Mouse (Mus musculus) layer of hippocampus, adult 8-10 months (tissue): Measurements from ENCODE around the gene Tmem106a. TPM values are rescaled to one million over a fixed set of nuclear protein-coding genes. Genes with fewer than 3 reads are reported as not detected.
"Not testable (repeated sequence)": the region's sequence is repeated elsewhere in the genome, so short reads cannot be mapped to it uniquely, and the experiment has no call there.

ENCODE experiments used
- DNase-seq, 2 experiments: peaks; one replicate each; pipeline ENCODE4 v3.0.0; 2022; ENCODE audit warnings: low spot score in 2 of 2
- total RNA-seq, 4 experiments: library from RNA; stranded (reverse); gene quantifications; 2 replicates each; pipeline ENCODE4 v1.2.4; 2022

Gene Tmem106a
- 1 to 10 TPM; 1.6 to 4.4 (median 3.3) TPM for total RNA-seq

DNA sequence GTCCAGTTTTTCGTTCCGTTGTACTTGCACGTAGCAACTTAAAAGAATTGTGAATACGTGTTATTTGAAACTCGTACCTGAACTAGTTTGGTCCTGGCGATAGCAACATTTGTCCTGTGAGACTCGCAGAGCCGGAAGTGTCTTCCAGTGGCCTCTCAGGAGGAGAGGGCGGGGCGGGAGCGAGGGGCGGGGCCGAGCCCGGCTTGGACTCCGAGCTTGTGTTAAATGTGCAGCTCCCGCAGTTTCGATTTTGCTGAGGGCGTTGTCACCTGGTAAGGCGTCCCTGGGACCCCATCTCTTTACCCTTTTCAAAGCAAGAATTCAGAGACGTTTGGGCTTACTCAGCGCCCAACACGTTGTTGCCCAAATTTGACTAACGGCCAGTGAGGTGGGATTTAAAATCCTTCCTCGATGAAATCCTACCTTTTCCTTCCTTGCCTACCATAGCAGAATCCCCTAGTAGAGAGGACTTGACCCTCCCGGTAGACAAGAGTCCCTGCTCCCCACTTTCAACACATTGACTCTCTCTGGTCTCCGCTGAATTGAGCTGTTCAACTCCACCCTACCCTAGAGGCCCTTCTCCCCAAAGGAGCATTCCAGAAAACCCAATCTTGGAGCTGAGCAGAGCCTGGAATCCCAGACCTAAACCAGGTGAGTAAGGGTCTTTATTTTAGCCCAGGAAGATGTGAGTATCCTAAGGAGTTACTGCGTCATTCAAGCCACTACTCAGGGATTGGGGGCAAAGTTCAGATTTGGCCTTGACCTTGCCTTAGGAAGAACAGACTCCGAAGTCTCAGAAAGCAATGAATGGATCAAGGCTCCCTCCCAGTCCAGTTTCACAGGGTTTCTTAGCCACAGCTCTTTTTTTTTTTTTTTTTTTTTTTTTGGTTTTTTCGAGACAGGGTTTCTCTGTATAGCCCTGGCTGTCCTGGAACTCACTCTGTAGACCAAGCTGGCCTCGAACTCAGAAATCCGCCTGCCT is at the start of gene Tmem106a:
TSS of gene Tmem106a (plus strand) at position 189 of the 982 bp plus-strand sequence.
- DNase-seq, result no peak

- DNase-seq, result no peak
Observed at GRCm38 (mm10) chr11:101543533-101543932, 38.5 kb upstream of the Tmem106a start.

DNA sequence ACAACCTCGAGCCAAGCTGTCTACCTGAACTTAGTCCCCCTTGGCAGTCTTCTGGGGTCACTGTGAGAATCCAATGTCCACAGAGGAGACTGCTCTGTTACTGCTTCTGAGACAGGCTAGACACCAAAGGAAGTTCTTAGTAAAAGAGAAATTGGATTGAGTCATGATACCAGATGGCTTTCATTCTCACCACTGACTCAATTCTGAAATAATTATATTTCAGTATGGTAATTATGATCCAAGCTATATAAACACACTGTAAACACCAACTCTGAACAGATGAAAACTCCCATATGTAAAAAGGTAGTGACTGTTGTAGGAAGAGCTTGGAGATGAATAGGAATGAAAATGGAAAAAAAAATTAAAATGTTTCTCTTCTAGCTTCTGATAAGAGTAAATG is 37.9 kb upstream of the Tmem106a start:
- DNase-seq, result no peak

- no peak for DNase-seq
Observed at GRCm38 (mm10) chr11:101548526-101548925, 33.5 kb upstream of the Tmem106a start.

DNA sequence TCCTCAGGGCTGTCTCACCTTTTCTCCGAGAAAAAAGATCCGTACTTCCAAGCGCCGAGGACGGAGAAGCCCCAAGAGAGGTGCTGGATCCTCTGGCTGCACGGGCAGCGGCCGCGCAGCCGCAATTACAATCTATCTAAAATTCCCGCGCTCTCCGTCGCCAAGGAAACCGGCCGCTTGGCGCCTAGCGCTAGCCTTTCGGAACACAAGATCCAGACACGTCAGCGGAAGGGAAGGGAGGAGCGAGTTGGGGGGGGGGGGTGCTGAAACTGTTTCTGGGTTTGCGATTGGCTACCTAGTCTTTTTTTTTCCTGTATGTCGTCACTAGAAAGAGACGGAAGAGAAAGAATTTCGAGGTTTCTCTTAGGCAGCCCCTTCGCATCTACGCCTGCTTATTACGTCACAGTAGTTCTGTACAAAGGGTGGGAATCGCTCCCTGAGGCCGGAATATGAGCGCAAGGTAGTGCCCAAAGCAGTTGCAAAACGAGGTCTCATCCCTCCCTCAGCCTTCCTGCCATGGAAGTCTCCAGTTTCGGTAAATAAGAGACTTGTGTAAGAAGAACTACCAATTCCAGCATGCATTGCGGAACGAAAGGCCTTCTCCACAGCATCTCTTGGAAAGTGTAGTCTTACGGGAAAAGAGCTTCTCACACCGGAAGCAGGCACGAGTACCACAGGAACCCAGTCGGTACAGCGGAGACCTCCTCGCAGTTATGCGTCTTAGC is 30.1 kb upstream of the Tmem106a start, which contains the start of the genes Brca1 and Nbr1:
TSS of gene Brca1 (minus strand) at position 205 of the 725 bp plus-strand sequence.
TSS of gene Nbr1 (plus strand) at position 399 of the 725 bp plus-strand sequence.
- peak; percentile 89 to 93 for DNase-seq

GRCm38 (mm10) chr11:101552476-101553300 is 29.4 kb upstream of the Tmem106a start:
- peak; percentile 99 to 100 for DNase-seq

GRCm38 (mm10) chr11:101553354-101553930 is 28.6 kb upstream of the Tmem106a start:
- DNase-seq, result no peak

DNA sequence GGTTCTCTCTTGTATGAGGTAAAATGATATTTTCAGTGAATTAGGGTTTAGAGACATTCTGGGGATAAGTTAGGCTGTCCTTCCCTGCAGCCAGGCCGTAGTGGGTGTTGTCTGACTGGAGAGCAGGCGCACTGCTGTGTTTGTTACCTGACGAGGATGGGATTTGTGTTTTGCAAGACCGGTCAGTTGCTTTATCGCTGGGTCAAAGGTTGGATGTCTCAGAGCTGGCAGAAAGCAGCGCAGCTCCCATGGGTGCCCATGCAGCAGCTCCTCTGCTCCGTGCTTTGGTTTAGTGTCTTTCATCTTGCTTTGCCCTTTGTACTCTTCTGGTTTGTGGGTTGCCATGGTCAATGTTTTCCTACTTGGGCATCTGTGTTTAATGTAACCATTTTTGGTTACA is 25.5 kb upstream of the Tmem106a start:
- DNase-seq, result no peak

DNA sequence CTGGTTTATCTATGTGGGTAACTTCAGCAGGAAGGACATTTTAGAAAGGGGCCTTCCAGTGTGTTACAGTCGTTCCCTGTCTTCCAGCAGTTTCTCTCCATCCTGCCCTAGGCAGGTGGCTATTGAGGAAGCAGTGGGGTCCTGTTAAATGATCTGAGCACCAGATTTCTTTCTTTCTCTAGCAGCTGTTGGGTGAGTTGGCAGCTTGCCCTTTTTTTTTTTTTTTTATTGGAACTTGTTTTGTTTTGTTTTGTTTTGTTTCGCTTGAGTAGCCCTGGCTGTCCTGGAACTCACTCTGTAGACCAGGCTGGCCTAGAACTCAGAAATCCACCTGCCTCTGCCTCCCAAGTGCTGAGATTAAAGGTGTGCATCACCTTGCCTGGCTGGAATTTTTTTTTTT is 25.1 kb upstream of the Tmem106a start:
- no peak for DNase-seq

GRCm38 (mm10) chr11:101562391-101562790 is 19.7 kb upstream of the Tmem106a start:
- DNase-seq, result peak in 1 of 2 experiments; percentile 42

GRCm38 (mm10) chr11:101568421-101568820 is 13.6 kb upstream of the Tmem106a start:
- no peak for DNase-seq

- DNase-seq, result no peak
Observed at GRCm38 (mm10) chr11:101576116-101576515, 5.9 kb upstream of the Tmem106a start.

GRCm38 (mm10) chr11:101581081-101581764 is 819 bp upstream of the Tmem106a start:
- DNase-seq, result no peak

- no peak for DNase-seq
Observed at GRCm38 (mm10) chr11:101583205-101583604, 1.2 kb downstream of the Tmem106a start.

- DNase-seq, result not testable (repeated sequence)
Observed at GRCm38 (mm10) chr11:101585031-101585430, 3.0 kb downstream of the Tmem106a start.

DNA sequence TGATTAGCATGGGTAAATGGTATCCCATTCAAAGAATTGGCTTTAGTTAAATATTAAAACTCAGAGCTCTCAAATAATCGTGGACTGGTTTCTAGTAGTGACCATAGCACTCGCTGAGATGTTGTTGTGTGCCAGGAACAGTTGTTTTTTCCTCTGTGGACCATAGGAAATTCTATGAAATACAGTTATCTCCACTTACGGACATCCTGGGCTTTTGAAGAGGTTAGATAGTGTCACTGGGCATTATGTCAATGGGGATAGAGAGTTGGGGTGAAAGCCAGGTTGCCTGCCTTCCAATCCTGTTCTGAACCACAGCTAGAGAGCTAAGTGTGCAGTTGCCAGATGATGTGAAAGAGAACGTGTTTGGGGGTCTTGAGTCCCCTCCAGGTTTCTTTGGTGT is 3.8 kb downstream of the Tmem106a start:
- no peak for DNase-seq

GRCm38 (mm10) chr11:101587676-101588075 is 5.6 kb downstream of the Tmem106a start:
- peak; percentile 24 to 38 for DNase-seq

DNA sequence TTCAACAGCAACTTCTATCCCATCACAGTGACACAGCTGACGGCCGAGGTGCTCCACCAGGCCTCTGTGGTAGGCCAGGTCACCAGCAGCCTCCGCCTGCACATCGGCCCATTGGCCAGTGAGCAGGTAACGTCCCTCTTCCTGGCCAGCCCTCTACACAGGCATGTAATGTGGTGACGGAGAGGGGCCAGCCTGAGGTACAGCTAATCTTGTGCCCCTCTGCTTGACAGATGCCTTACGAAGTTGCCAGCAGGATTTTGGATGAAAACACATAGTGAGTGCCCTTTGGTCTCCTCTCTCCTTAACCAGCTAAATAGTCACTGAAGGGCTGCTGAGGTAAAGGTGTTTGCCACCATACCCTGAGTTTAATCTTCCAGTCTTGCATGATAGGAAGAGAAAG is 6.8 kb downstream of the Tmem106a start:
- no peak for DNase-seq

DNA sequence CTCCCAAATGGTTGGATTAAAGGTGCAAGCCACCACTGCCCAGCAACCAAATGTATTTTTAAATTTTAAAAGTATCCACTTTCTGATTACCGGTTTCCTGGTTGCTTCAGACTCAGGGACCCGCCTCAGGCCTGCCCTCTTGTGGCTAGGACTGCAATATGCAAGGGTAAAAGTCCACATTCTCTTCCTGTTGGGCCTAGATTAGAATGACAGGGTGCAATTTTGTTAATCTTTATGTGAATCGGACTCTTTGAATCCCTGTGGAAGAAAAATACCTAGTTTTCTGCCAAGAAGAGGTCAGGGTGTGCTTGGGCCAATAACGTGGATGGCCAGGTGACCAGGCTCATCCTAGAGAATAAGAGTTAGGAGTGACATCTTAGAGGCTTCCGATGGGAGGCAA is 7.4 kb downstream of the Tmem106a start:
- peak in 1 of 2 experiments; percentile 39 for DNase-seq

DNA sequence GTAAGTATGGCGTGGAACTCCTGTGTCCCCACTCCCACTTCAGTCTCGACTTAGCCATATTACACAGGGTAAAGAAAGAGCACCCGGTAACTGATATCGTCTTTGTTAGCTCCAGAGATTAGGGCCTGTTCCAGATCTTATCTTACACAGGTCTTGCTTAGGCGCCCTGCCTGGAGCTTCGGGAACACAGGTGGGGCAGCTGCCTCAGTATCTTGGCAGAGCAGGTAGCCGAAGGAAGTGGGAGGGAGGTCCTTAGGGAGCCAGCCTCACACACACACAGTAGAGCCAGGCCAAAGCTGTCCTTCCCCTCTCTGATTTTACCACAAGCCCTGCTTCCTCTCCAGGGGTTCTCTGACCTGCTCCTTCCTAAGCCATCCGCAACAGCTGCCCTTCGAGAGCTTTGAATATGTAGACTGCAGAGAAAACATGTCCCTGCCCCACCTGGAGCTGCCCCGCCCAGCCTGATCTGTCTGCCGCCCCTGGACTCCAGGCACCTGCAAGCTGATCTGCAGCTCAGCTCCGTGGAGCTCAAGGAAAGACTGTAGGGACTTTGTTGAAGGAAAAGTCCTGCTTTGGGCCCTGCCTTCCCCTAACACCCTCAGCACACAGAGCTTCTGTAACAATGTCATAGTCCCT is 8.1 kb downstream of the Tmem106a start:
- no peak for DNase-seq
